ENCODE assay signal across 29 mouse cellular contexts in genomic region chr3:96832930-96833329, GRCm38 (mm10). TPM values are rescaled to one million over a fixed set of nuclear protein-coding genes. Genes with fewer than 3 reads are reported as not detected.
DNase-seq lines count a peak whose midpoint lies in the region; ATAC-seq and TF ChIP-seq lines count a peak whose summit lies in the region.
"Had no signal": no experiment of that assay in that cellular context is flagged by ENCODE, and none has a peak within 500 bp of the region (broad histone marks: within the 10 kb centered on the region; RNA-seq: fewer than 3 reads in every experiment).

No protein-coding gene starts in this region.

- peak overlapping the region; percentile 10; the same call in 1 of the 2 replicates for H3K27ac ChIP-seq in heart, embryonic 10.5 days
- H3K27ac ChIP-seq in midbrain, embryonic 13.5 days: no peak overlapping the region
- H3K27ac ChIP-seq in midbrain, postnatal 0 days (ENCODE audit: low read depth, low read length): no peak overlapping the region
- H3K27ac ChIP-seq in kidney, embryonic 15.5 days: peak overlapping the region; percentile 66; the same call in 1 of the 2 replicates
- H3K27ac ChIP-seq in small intestine, adult 2 months (ENCODE audit: insufficient read depth, low read depth, low read length): peak overlapping the region; percentile 57; the same call in 1 of the 2 replicates
- H3K27ac ChIP-seq: embryonic facial prominence, embryonic 13.5 days; forebrain, embryonic 12.5 days; hindbrain, postnatal 0 days; left cerebral cortex, adult 2 months; liver, embryonic 13.5 days had no signal

- H3K4me3 ChIP-seq in heart, embryonic 10.5 days: no peak overlapping the region
- H3K4me3 ChIP-seq in midbrain, embryonic 13.5 days (replicated peaks): no peak overlapping the region
- H3K4me3 ChIP-seq in midbrain, postnatal 0 days (ENCODE audit: low read depth, low read length): no peak overlapping the region
- H3K4me3 ChIP-seq in kidney, embryonic 15.5 days (replicated peaks): peak overlapping the region; percentile 0; the same call in 1 of the 2 replicates
- H3K4me3 ChIP-seq in small intestine, adult 2 months (ENCODE audit: low read depth, low read length): peak overlapping the region; percentile 5; the same call in 1 of the 2 replicates
- H3K4me3 ChIP-seq: embryonic facial prominence, embryonic 13.5 days; erythroblast, embryonic 14.5 days; forebrain, embryonic 12.5 days; left cerebral cortex, adult 2 months; liver, embryonic 13.5 days had no signal

- no peak overlapping the region for H3K9ac ChIP-seq in midbrain, embryonic 13.5 days (replicated peaks)
- H3K9ac ChIP-seq in midbrain, postnatal 0 days (replicated peaks; ENCODE audit: low read length, poor library complexity, severe bottlenecking): no peak overlapping the region
- no peak overlapping the region for H3K9ac ChIP-seq in kidney, embryonic 15.5 days
- H3K9ac ChIP-seq: embryonic facial prominence, embryonic 13.5 days; forebrain, embryonic 12.5 days; liver, embryonic 13.5 days; lung, embryonic 14.5 days had no signal

- intact Hi-C loops in heart, postnatal 14 days (cut with DNase I): no loop called here

- H3K4me1 ChIP-seq in heart, embryonic 10.5 days: 0 out of 2 replicates have a peak, but pooled peaks cover 11% of the 10 kb centered on the region
- H3K4me1 ChIP-seq in midbrain, embryonic 13.5 days (replicated peaks): peaks cover 3% of the 10 kb centered on the region; the same call in 1 of the 2 replicates
- H3K4me1 ChIP-seq in midbrain, postnatal 0 days (ENCODE audit: insufficient read depth, low read length): no peaks in the 10 kb centered on the region
- H3K4me1 ChIP-seq in kidney, embryonic 15.5 days: peaks cover 49% of the 10 kb centered on the region
- peaks cover 21% of the 10 kb centered on the region; the same call in 1 of the 2 replicates for H3K4me1 ChIP-seq in small intestine, adult 2 months (ENCODE audit: control insufficient read depth, insufficient read depth, insufficient read length, low read length)
- H3K4me1 ChIP-seq: embryonic facial prominence, embryonic 13.5 days had no signal

- H3K9me3 ChIP-seq in heart, embryonic 10.5 days: no peaks in the 10 kb centered on the region
- H3K9me3 ChIP-seq in midbrain, embryonic 13.5 days: no peaks in the 10 kb centered on the region
- H3K9me3 ChIP-seq in midbrain, postnatal 0 days (ENCODE audit: low read length): no peaks in the 10 kb centered on the region
- H3K9me3 ChIP-seq in kidney, embryonic 15.5 days (replicated peaks): no peaks in the 10 kb centered on the region
- H3K9me3 ChIP-seq: embryonic facial prominence, embryonic 13.5 days; forebrain, embryonic 12.5 days; liver, embryonic 13.5 days had no signal

- no peak for TF ChIP-seq CTCF in midbrain, postnatal 0 days (IDR thresholded peaks at IDR 0.05)
- TF ChIP-seq CTCF in small intestine, adult 2 months (IDR thresholded peaks at IDR 0.05; ENCODE audit: extremely low read depth, insufficient read length, insufficient replicate concordance, low read depth, low read length): no peak

- WGBS in heart, embryonic 10.5 days: 33% methylated on average over 5 of the region's 5 CpGs
- WGBS in midbrain, embryonic 13.5 days: 18% methylated on average over 5 of the region's 5 CpGs
- 34% methylated on average over 5 of the region's 5 CpGs for WGBS in midbrain, postnatal 0 days
- 47% methylated on average over 5 of the region's 5 CpGs for WGBS in kidney, embryonic 15.5 days
- WGBS in small intestine, adult 2 months: 74% methylated on average over 5 of the region's 5 CpGs

- H3K4me2 ChIP-seq in midbrain, embryonic 13.5 days (replicated peaks): no peak overlapping the region
- no peak overlapping the region for H3K4me2 ChIP-seq in midbrain, postnatal 0 days (ENCODE audit: low read depth, low read length, poor library complexity, severe bottlenecking)
- peak overlapping the region; percentile 32; the same call in 1 of the 2 replicates for H3K4me2 ChIP-seq in kidney, embryonic 15.5 days
- H3K4me2 ChIP-seq: embryonic facial prominence, embryonic 13.5 days; forebrain, embryonic 12.5 days; heart, embryonic 11.5 days; liver, embryonic 13.5 days; lung, embryonic 14.5 days had no signal

- TF ChIP-seq POLR2A in small intestine, adult 2 months (IDR thresholded peaks at IDR 0.05; ENCODE audit: low read depth, low read length): no peak

- H3K36me3 ChIP-seq in heart, embryonic 10.5 days: no peaks in the 10 kb centered on the region
- no peaks in the 10 kb centered on the region for H3K36me3 ChIP-seq in midbrain, embryonic 13.5 days
- no peaks in the 10 kb centered on the region for H3K36me3 ChIP-seq in midbrain, postnatal 0 days (ENCODE audit: insufficient read depth, low read length)
- no peaks in the 10 kb centered on the region for H3K36me3 ChIP-seq in kidney, embryonic 15.5 days
- peaks cover 10% of the 10 kb centered on the region; the same call in 1 of the 2 replicates for H3K36me3 ChIP-seq in small intestine, adult 2 months (ENCODE audit: control insufficient read depth, insufficient read depth, low read length)
- H3K36me3 ChIP-seq: embryonic facial prominence, embryonic 13.5 days; forebrain, embryonic 12.5 days; liver, embryonic 13.5 days had no signal

- H3K27me3 ChIP-seq in heart, embryonic 10.5 days (ENCODE audit: insufficient read depth, poor library complexity, severe bottlenecking): peaks cover 14% of the 10 kb centered on the region; the same call in 1 of the 2 replicates
- no peaks in the 10 kb centered on the region for H3K27me3 ChIP-seq in midbrain, embryonic 13.5 days
- no peaks in the 10 kb centered on the region for H3K27me3 ChIP-seq in midbrain, postnatal 0 days (ENCODE audit: insufficient read depth, low read length)
- no peaks in the 10 kb centered on the region for H3K27me3 ChIP-seq in kidney, embryonic 15.5 days
- H3K27me3 ChIP-seq in small intestine, adult 2 months (ENCODE audit: control insufficient read depth, insufficient read depth, low read length): no peaks in the 10 kb centered on the region
- H3K27me3 ChIP-seq: embryonic facial prominence, embryonic 13.5 days; forebrain, embryonic 12.5 days; liver, embryonic 13.5 days had no signal

- DNase-seq in heart, embryonic 10.5 days (ENCODE audit: low spot score): no peak
- DNase-seq in heart, postnatal 14 days: no peak
- DNase-seq in midbrain, postnatal 0 days (ENCODE audit: low spot score): no peak
- DNase-seq in layer of hippocampus, postnatal 10 days (ENCODE audit: low spot score in 2 of 2): no peak
- DNase-seq in thymus, postnatal 4 days: no peak
- DNase-seq: adrenal gland, postnatal 10 days; cerebellum, adult 18-20 months; cerebellum, postnatal 14 days; layer of hippocampus, adult 9-11 months; liver, embryonic 13.5 days; lung, embryonic 14.5 days; right cerebral cortex, postnatal 14 days; spleen, adult 18-20 months had no signal

- 0 out of 2 replicates have a peak, but pooled peaks have one; percentile 30 for ATAC-seq in midbrain, embryonic 13.5 days
- no peak for ATAC-seq in midbrain, postnatal 0 days (ENCODE audit: low FRiP score)
- ATAC-seq in kidney, embryonic 15.5 days (replicated peaks; ENCODE audit: low FRiP score): peak; percentile 61
- ATAC-seq: activated CD4-positive, CD25-positive, alpha-beta regulatory T cell, adult 4 months; hindbrain, postnatal 0 days had no signal

RNA-seq across cellular contexts. Expression of gene Cd160, which starts 3.8 kb away (rescaled TPM):
- polyA plus RNA-seq in heart, embryonic 10.5 days (2016; fragmentation: Nextera tagmentation; extraction: Ambion mirVana): 0.06 TPM in 1 of 2 replicates, not detected in the other
- total RNA-seq in heart, postnatal 14 days (2021): not detected
- 0.14 and 0.17 TPM in 2 replicates for polyA plus RNA-seq in midbrain, embryonic 13.5 days (2015; fragmentation: Nextera tagmentation; extraction: Ambion mirVana)
- not detected in 2 replicates for total RNA-seq in midbrain, postnatal 0 days (2014; rRNA removed)
- 0.06 and 0.21 TPM in 2 replicates for polyA plus RNA-seq in midbrain, postnatal 0 days (2015; fragmentation: Nextera tagmentation; extraction: Ambion mirVana)
- 0.09 and 0.16 TPM in 2 replicates for polyA plus RNA-seq in kidney, embryonic 15.5 days (2015; fragmentation: Nextera tagmentation; extraction: Ambion mirVana)
- 2.4 and 3.4 TPM in 2 replicates for polyA plus RNA-seq in small intestine, adult 2 months (2012; rRNA removed)
- total RNA-seq in layer of hippocampus, postnatal 10 days (2021): not detected
- total RNA-seq: gastrocnemius, adult 18-20 months; hindbrain, postnatal 0 days; left cerebral cortex, adult 2 months; left cerebral cortex, postnatal 36 days had no signal
- polyA plus RNA-seq: erythroblast, embryonic 14.5 days; heart, postnatal 0 days had no signal

RNA-seq across cellular contexts. Expression of gene Pdzk1, which starts 3.8 kb away (rescaled TPM):
- 0.98 TPM in 1 of 2 replicates, not detected in the other for polyA plus RNA-seq in heart, embryonic 10.5 days (2016; fragmentation: Nextera tagmentation; extraction: Ambion mirVana)
- total RNA-seq in heart, postnatal 14 days (2021): under 1 TPM in 1 of 2 experiments, not detected in 1; 0.12 TPM
- polyA plus RNA-seq in midbrain, embryonic 13.5 days (2015; fragmentation: Nextera tagmentation; extraction: Ambion mirVana): 0.14 TPM in 1 of 2 replicates, not detected in the other
- total RNA-seq in midbrain, postnatal 0 days (2014; rRNA removed): 0.27 TPM in 1 of 2 replicates, not detected in the other
- polyA plus RNA-seq in midbrain, postnatal 0 days (2015; fragmentation: Nextera tagmentation; extraction: Ambion mirVana): 0.14 TPM in 1 of 2 replicates, not detected in the other
- 125 and 138 TPM in 2 replicates for polyA plus RNA-seq in kidney, embryonic 15.5 days (2015; fragmentation: Nextera tagmentation; extraction: Ambion mirVana)
- polyA plus RNA-seq in small intestine, adult 2 months (2012; rRNA removed): 11.4 and 58.3 TPM in 2 replicates
- total RNA-seq in layer of hippocampus, postnatal 10 days (2021): under 1 TPM; 0.14 to 0.25 TPM
- total RNA-seq: megakaryocyte-erythroid progenitor cell, adult 5-6 weeks had no signal
- polyA plus RNA-seq: embryonic facial prominence, embryonic 13.5 days; erythroblast, embryonic 14.5 days; forebrain, embryonic 12.5 days; hindbrain, embryonic 11.5 days; neural tube, embryonic 11.5 days had no signal

Comparison
In these comparisons a context has a peak if more than half of its experiments do, and no peak if none do; other contexts are left out.
1. H3K27ac ChIP-seq: peak in heart, embryonic 10.5 days (single experiment), kidney, embryonic 15.5 days (single experiment) and small intestine, adult 2 months (single experiment); none in midbrain, embryonic 13.5 days (single experiment) and midbrain, postnatal 0 days (single experiment).
2. H3K4me3 ChIP-seq: peak in kidney, embryonic 15.5 days (single experiment) and small intestine, adult 2 months (single experiment); none in heart, embryonic 10.5 days (single experiment), midbrain, embryonic 13.5 days (single experiment) and midbrain, postnatal 0 days (single experiment).